Mouse (Mus musculus): ENCODE results near the gene Foxn1. TPM values are rescaled to one million over a fixed set of nuclear protein-coding genes. Genes with fewer than 3 reads are reported as not detected.

Foxn1 gene
- total RNA-seq, 2 experiments from 2014 or later, result 0.08 to 0.17 TPM

- DNase-seq (ENCODE audit: low spot score in 2 of 2), result no peak
Measured at GRCm38 (mm10) chr11:78328512-78329056, 57.8 kb downstream of the Foxn1 start.

GRCm38 (mm10) chr11:78327634-78328511 lies 58.5 kb downstream of the Foxn1 start, which contains the start of gene Pigs:
Gene Pigs (plus strand): TSS chr11:78328415.
- DNase-seq (ENCODE audit: low spot score in 2 of 2), result peak; percentile 91 to 92

- DNase-seq (ENCODE audit: low spot score in 2 of 2), result no peak
Measured at GRCm38 (mm10) chr11:78327215-78327614, 59.1 kb downstream of the Foxn1 start.

GRCm38 (mm10) chr11:78324965-78325364 lies 61.4 kb downstream of the Foxn1 start:
- DNase-seq (ENCODE audit: low spot score in 2 of 2), result no peak

- no peak for DNase-seq (ENCODE audit: low spot score in 2 of 2)
Measured at GRCm38 (mm10) chr11:78324000-78324785, 62.2 kb downstream of the Foxn1 start.

GRCm38 (mm10) chr11:78322860-78323259 lies 63.5 kb downstream of the Foxn1 start, which contains the start of gene Aldoc:
Gene Aldoc (plus strand): TSS chr11:78322968.
- DNase-seq (ENCODE audit: low spot score in 2 of 2), result peak in 1 of 2 experiments; percentile 67

- DNase-seq (ENCODE audit: low spot score in 2 of 2), result no peak
Measured at GRCm38 (mm10) chr11:78322076-78322831, 64.1 kb downstream of the Foxn1 start.

- no peak for DNase-seq (ENCODE audit: low spot score in 2 of 2)
Measured at GRCm38 (mm10) chr11:78318411-78318810, 67.9 kb downstream of the Foxn1 start.

- no peak for DNase-seq (ENCODE audit: low spot score in 2 of 2)
Measured at GRCm38 (mm10) chr11:78313662-78314061, 72.7 kb downstream of the Foxn1 start.

- DNase-seq (ENCODE audit: low spot score in 2 of 2), result no peak
Measured at GRCm38 (mm10) chr11:78310861-78311511, 75.4 kb downstream of the Foxn1 start.

Other genes starting within 250 kb of the Foxn1 start
- gene Traf4, start 221.0 kb downstream of the Foxn1 start, total RNA-seq (2021), result 10 to 100 TPM; 42.7 to 46.5 TPM
- 10 to 100 TPM; 16.3 to 16.5 TPM for gene Nek8, start 209.9 kb downstream of the Foxn1 start, total RNA-seq (2021)
- gene Tlcd1, start 209.8 kb downstream of the Foxn1 start, total RNA-seq (2021), result 10 to 100 TPM; 45.2 to 46.9 TPM
- 1,000 to 10,000 TPM; 2,039 to 2,132 TPM for gene Rpl23a, start 203.0 kb downstream of the Foxn1 start, total RNA-seq (2021)
- 100 to 1,000 TPM; 120 to 124 TPM for gene Rab34, start 198.1 kb downstream of the Foxn1 start, total RNA-seq (2021)
- 1 to 10 TPM; 7.9 to 8.8 TPM for gene Proca1, start 193.2 kb downstream of the Foxn1 start, total RNA-seq (2021)
- gene Sdf2, start 140.8 kb downstream of the Foxn1 start, total RNA-seq (2021), result 10 to 100 TPM; 79.3 to 87.3 TPM
- gene Supt6, start 140.6 kb downstream of the Foxn1 start, total RNA-seq (2021), result 10 to 100 TPM; 63.3 to 69.2 TPM
- 100 to 1,000 TPM; 137 to 138 TPM for gene 2610507B11Rik, start 124.8 kb downstream of the Foxn1 start, total RNA-seq (2021)
- 1 to 10 TPM in 1 of 2 experiments, under 1 TPM in 1; 0.73 to 1.5 TPM for gene BC030499, start 95.7 kb downstream of the Foxn1 start, total RNA-seq (2021)
- gene Spag5, start 85.0 kb downstream of the Foxn1 start, total RNA-seq (2021), result 10 to 100 TPM; 28.8 to 31.5 TPM
- gene Aldoc, start 63.6 kb downstream of the Foxn1 start, total RNA-seq (2021), result 10 to 100 TPM; 15.3 to 16.2 TPM
- 10 to 100 TPM; 58.2 to 58.3 TPM for gene Pigs, start 58.1 kb downstream of the Foxn1 start, total RNA-seq (2021)
- 10 to 100 TPM; 55.7 to 67.1 TPM for gene Unc119, start 43.1 kb downstream of the Foxn1 start, total RNA-seq (2021)
- 1 to 10 TPM in 1 of 2 experiments, under 1 TPM in 1; 0.11 to 1.8 TPM for gene Slc13a2, start 35.7 kb upstream of the Foxn1 start, total RNA-seq (2021)
- gene Slc46a1, start 79.1 kb upstream of the Foxn1 start, total RNA-seq (2021), result 10 to 100 TPM; 15.4 to 16.7 TPM
- 10 to 100 TPM in 1 of 2 experiments, 1 to 10 TPM in 1; 7.7 to 10.2 TPM for gene Sarm1, start 111.2 kb upstream of the Foxn1 start, total RNA-seq (2021)
- 100 to 1,000 TPM in 1 of 2 experiments, 10 to 100 TPM in 1; 10.1 to 212 TPM for gene Vtn, start 112.5 kb upstream of the Foxn1 start, total RNA-seq (2021)
- not detected for gene Sebox, start 116.9 kb upstream of the Foxn1 start, total RNA-seq (2021)
- gene Tmem199, start 125.6 kb upstream of the Foxn1 start, total RNA-seq (2021), result 10 to 100 TPM; 30.1 to 31.1 TPM
- 100 to 1,000 TPM; 153 to 166 TPM for gene Poldip2, start 125.6 kb upstream of the Foxn1 start, total RNA-seq (2021)
- gene Tnfaip1, start 149.8 kb upstream of the Foxn1 start, total RNA-seq (2021), result 10 to 100 TPM; 56.6 to 57.2 TPM
- gene Ift20, start 149.8 kb upstream of the Foxn1 start, total RNA-seq (2021), result 10 to 100 TPM; 80.5 to 84.7 TPM
- 10 to 100 TPM; 47.1 to 60.4 TPM for gene Tmem97, start 164.2 kb upstream of the Foxn1 start, total RNA-seq (2021)